In genomic region chr4:109677221-109677620, GRCm38 (mm10) we compare ENCODE assay signal across 8 mouse cellular contexts. TPM values are rescaled to one million over a fixed set of nuclear protein-coding genes. Genes with fewer than 3 reads are reported as not detected.
DNase-seq lines count a peak whose midpoint lies in the region; ATAC-seq and TF ChIP-seq lines count a peak whose summit lies in the region.

No protein-coding gene starts in this region.

- no peak for DNase-seq in lung, embryonic 14.5 days
- DNase-seq in lung, postnatal 10 days, result no peak
- no peak for DNase-seq in embryonic facial prominence, embryonic 14.5 days (ENCODE audit: low spot score)
- no peak for DNase-seq in intestine, embryonic 14.5 days (ENCODE audit: low spot score)
- no peak for DNase-seq in left cerebral cortex, postnatal 4 days
- DNase-seq in thymus, postnatal 0 days (ENCODE audit: low spot score), result no peak
- no peak for DNase-seq in layer of hippocampus, adult 8-10 months (ENCODE audit: low spot score in 2 of 2)

- H3K4me2 ChIP-seq in lung, embryonic 14.5 days, result peak overlapping the region; percentile 81
- H3K4me2 ChIP-seq in embryonic facial prominence, embryonic 14.5 days (ENCODE audit: low read depth, low read length), result peak overlapping the region; percentile 61
- H3K4me2 ChIP-seq in intestine, embryonic 14.5 days (ENCODE audit: low read length), result peak overlapping the region; percentile 70
- H3K4me2 ChIP-seq in neural tube, embryonic 13.5 days, result peak overlapping the region; percentile 73

- no peaks in the 10 kb centered on the region for H3K27me3 ChIP-seq in lung, embryonic 14.5 days (ENCODE audit: insufficient read depth, low read length)
- no peaks in the 10 kb centered on the region for H3K27me3 ChIP-seq in embryonic facial prominence, embryonic 14.5 days (replicated peaks; ENCODE audit: control insufficient read depth, insufficient read depth, low read length)
- no peaks in the 10 kb centered on the region for H3K27me3 ChIP-seq in intestine, embryonic 14.5 days (replicated peaks; ENCODE audit: control insufficient read depth, insufficient read depth, low read length)
- H3K27me3 ChIP-seq in neural tube, embryonic 13.5 days, result no peaks in the 10 kb centered on the region

- 0 out of 2 replicates have a peak, but pooled peaks have one; percentile 1 for ATAC-seq in lung, embryonic 14.5 days (ENCODE audit: insufficient read depth)
- ATAC-seq in embryonic facial prominence, embryonic 14.5 days (ENCODE audit: low read depth), result no peak; the same call in 1 of the 2 replicates
- no peak for ATAC-seq in intestine, embryonic 14.5 days (replicated peaks; ENCODE audit: low FRiP score, low TSS enrichment, low read depth)
- ATAC-seq in neural tube, embryonic 13.5 days (ENCODE audit: low read depth), result peak; percentile 14; the same call in 1 of the 2 replicates

- intact Hi-C loops in left cerebral cortex, postnatal 4 days (cut with DNase I), result no loop called here

- H3K36me3 ChIP-seq in lung, embryonic 14.5 days (ENCODE audit: insufficient read depth), result no peaks in the 10 kb centered on the region
- no peaks in the 10 kb centered on the region for H3K36me3 ChIP-seq in embryonic facial prominence, embryonic 14.5 days (ENCODE audit: control insufficient read depth, insufficient read depth, low read length)
- H3K36me3 ChIP-seq in intestine, embryonic 14.5 days (ENCODE audit: control insufficient read depth, insufficient read depth, low read length), result no peaks in the 10 kb centered on the region
- H3K36me3 ChIP-seq in neural tube, embryonic 13.5 days, result no peaks in the 10 kb centered on the region

- H3K9me3 ChIP-seq in lung, embryonic 14.5 days (ENCODE audit: low read depth, low read length), result no peaks in the 10 kb centered on the region
- no peaks in the 10 kb centered on the region for H3K9me3 ChIP-seq in embryonic facial prominence, embryonic 14.5 days (ENCODE audit: control insufficient read depth, low read length)
- H3K9me3 ChIP-seq in intestine, embryonic 14.5 days (ENCODE audit: control insufficient read depth, low read length), result no peaks in the 10 kb centered on the region
- H3K9me3 ChIP-seq in neural tube, embryonic 13.5 days, result no peaks in the 10 kb centered on the region

- H3K27ac ChIP-seq in lung, embryonic 14.5 days (ENCODE audit: low read depth), result peak overlapping the region; percentile 96
- peak overlapping the region; percentile 94 for H3K27ac ChIP-seq in embryonic facial prominence, embryonic 14.5 days (replicated peaks; ENCODE audit: low read depth, low read length)
- peak overlapping the region; percentile 92 for H3K27ac ChIP-seq in intestine, embryonic 14.5 days (ENCODE audit: low read depth)
- peak overlapping the region; percentile 96 for H3K27ac ChIP-seq in neural tube, embryonic 13.5 days (replicated peaks)

- H3K4me3 ChIP-seq in lung, embryonic 14.5 days (ENCODE audit: low read depth, low read length), result peak overlapping the region; percentile 70
- H3K4me3 ChIP-seq in embryonic facial prominence, embryonic 14.5 days (ENCODE audit: low read depth, low read length), result peak overlapping the region; percentile 81
- peak overlapping the region; percentile 87 for H3K4me3 ChIP-seq in intestine, embryonic 14.5 days (ENCODE audit: low read depth, low read length)
- peak overlapping the region; percentile 72 for H3K4me3 ChIP-seq in neural tube, embryonic 13.5 days

- WGBS in lung, embryonic 14.5 days, result 0% methylated on average over 3 of the region's 3 CpGs
- WGBS in embryonic facial prominence, embryonic 14.5 days, result 1% methylated on average over 3 of the region's 3 CpGs
- WGBS in intestine, embryonic 14.5 days, result 0% methylated on average over 3 of the region's 3 CpGs
- 0% methylated on average over 3 of the region's 3 CpGs for whole genome bisulfite sequencing in neural tube, embryonic 13.5 days

- peak overlapping the region; percentile 84 for H3K9ac ChIP-seq in lung, embryonic 14.5 days
- peak overlapping the region; percentile 86 for H3K9ac ChIP-seq in embryonic facial prominence, embryonic 14.5 days (ENCODE audit: low read depth, low read length)
- H3K9ac ChIP-seq in intestine, embryonic 14.5 days (ENCODE audit: low read length), result peak overlapping the region; percentile 77
- peak overlapping the region; percentile 89 for H3K9ac ChIP-seq in neural tube, embryonic 13.5 days

- TF ChIP-seq CTCF in lung, embryonic 14.5 days (IDR thresholded peaks at IDR 0.05; ENCODE audit: low read depth), result no peak

- 0 out of 2 replicates have a peak, but pooled peaks cover 4% of the 10 kb centered on the region for H3K4me1 ChIP-seq in lung, embryonic 14.5 days (ENCODE audit: insufficient read depth)
- H3K4me1 ChIP-seq in embryonic facial prominence, embryonic 14.5 days (ENCODE audit: control insufficient read depth, insufficient read depth, low read length), result 0 out of 2 replicates have a peak, but pooled peaks cover 4% of the 10 kb centered on the region
- peaks cover 6% of the 10 kb centered on the region; the same call in 1 of the 2 replicates for H3K4me1 ChIP-seq in intestine, embryonic 14.5 days (replicated peaks; ENCODE audit: control insufficient read depth, insufficient read depth, low read length)
- H3K4me1 ChIP-seq in neural tube, embryonic 13.5 days (replicated peaks), result peaks cover 19% of the 10 kb centered on the region

RNA-seq across cellular contexts. Expression of gene Faf1, which starts 0.8 kb away (rescaled TPM):
- 30.3 and 32.1 TPM in 2 replicates for polyA plus RNA-seq in lung, embryonic 14.5 days (2014; fragmentation: Nextera tagmentation; extraction: Ambion mirVana)
- 27.9 and 29.3 TPM in 2 replicates for polyA plus RNA-seq in embryonic facial prominence, embryonic 14.5 days (2014; fragmentation: Nextera tagmentation; extraction: Ambion mirVana)
- polyA plus RNA-seq in intestine, embryonic 14.5 days (2014; fragmentation: Nextera tagmentation; extraction: Ambion mirVana), result 30.4 and 32.6 TPM in 2 replicates
- 33.6 and 35.3 TPM in 2 replicates for polyA plus RNA-seq in neural tube, embryonic 13.5 days (2015; fragmentation: Nextera tagmentation; extraction: Ambion mirVana)
- total RNA-seq in left cerebral cortex, postnatal 4 days (2021), result 10 to 100 TPM; 43.6 TPM
- 25.4 and 28.2 TPM in 2 replicates for polyA plus RNA-seq in thymus, postnatal 0 days (2015; fragmentation: Nextera tagmentation; extraction: Ambion mirVana)
- 10 to 100 TPM; 22.9 to 26.6 (median 24.3) TPM for total RNA-seq in layer of hippocampus, adult 8-10 months (2022)

RNA-seq across cellular contexts. Expression of gene Cdkn2c, which starts 10.2 kb away (rescaled TPM):
- 11.0 and 11.8 TPM in 2 replicates for polyA plus RNA-seq in lung, embryonic 14.5 days (2014; fragmentation: Nextera tagmentation; extraction: Ambion mirVana)
- polyA plus RNA-seq in embryonic facial prominence, embryonic 14.5 days (2014; fragmentation: Nextera tagmentation; extraction: Ambion mirVana), result 12.0 and 15.8 TPM in 2 replicates
- 5.7 and 6.2 TPM in 2 replicates for polyA plus RNA-seq in intestine, embryonic 14.5 days (2014; fragmentation: Nextera tagmentation; extraction: Ambion mirVana)
- 2.6 and 2.9 TPM in 2 replicates for polyA plus RNA-seq in neural tube, embryonic 13.5 days (2015; fragmentation: Nextera tagmentation; extraction: Ambion mirVana)
- total RNA-seq in left cerebral cortex, postnatal 4 days (2021), result 10 to 100 TPM in 1 of 2 experiments, 1 to 10 TPM in 1; 8.1 to 10.4 TPM
- polyA plus RNA-seq in thymus, postnatal 0 days (2015; fragmentation: Nextera tagmentation; extraction: Ambion mirVana), result 20.8 and 27.1 TPM in 2 replicates
- 1 to 10 TPM; 2.6 to 4.1 (median 3.0) TPM for total RNA-seq in layer of hippocampus, adult 8-10 months (2022)

Comparison
In these comparisons a context has a peak if more than half of its experiments do, and no peak if none do; other contexts are left out.
1. ATAC-seq: peak in lung, embryonic 14.5 days (single experiment) and neural tube, embryonic 13.5 days (single experiment); none in embryonic facial prominence, embryonic 14.5 days (single experiment) and intestine, embryonic 14.5 days (single experiment).
2. Peak in every context shown above with its lines, with median percentiles within 50 percentile points of each other: H3K27ac ChIP-seq, H3K4me2 ChIP-seq, H3K4me3 ChIP-seq and H3K9ac ChIP-seq.